Mouse (Mus musculus) midbrain, embryonic 11.5 days (tissue): ENCODE measurements around the gene Haus8. TPM values are rescaled to one million over a fixed set of nuclear protein-coding genes. Genes with fewer than 3 reads are reported as not detected.
"Not testable (repeated sequence)": the region's sequence is repeated elsewhere in the genome, so short reads cannot be mapped to it uniquely, and the experiment has no call there.

ENCODE experiments used
- ATAC-seq: fragments of 200-750 bp; cut with Nextera tagmentation; 2 replicates; pipeline ENCODE4 v1.8.0; 2017; ENCODE audit warnings: moderate TSS enrichment, moderate library complexity; ENCODE audit not compliant: low FRiP score
- DNase-seq: peaks from one replicate; pipeline ENCODE4 v3.0.0; 2015; ENCODE audit warnings: low spot score; ENCODE audit errors: missing footprints
- H3K27ac ChIP-seq: fragments of 300-500 bp; sonication (generic); 2 replicates; pipeline ENCODE4 v1.5.1; 2014; ENCODE audit warnings: low read depth, low read length
- H3K27me3 ChIP-seq: fragments of 300-500 bp; sonication (generic); 2 replicates; pipeline ENCODE4 v1.6.1; 2014; ENCODE audit warnings: mild to moderate bottlenecking, low read length, moderate library complexity, mixed read lengths; ENCODE audit not compliant: control insufficient read depth, insufficient read depth
- H3K36me3 ChIP-seq: fragments of 300-500 bp; sonication (generic); 2 replicates; pipeline ENCODE4 v1.6.1; 2014; ENCODE audit warnings: mild to moderate bottlenecking, low read length, moderate library complexity, mixed read lengths; ENCODE audit not compliant: control insufficient read depth, insufficient read depth
- H3K4me1 ChIP-seq: fragments of 300-500 bp; sonication (generic); 2 replicates; pipeline ENCODE4 v1.6.1; 2014; ENCODE audit warnings: low read length; ENCODE audit not compliant: control insufficient read depth, insufficient read depth
- H3K4me2 ChIP-seq: fragments of 300-500 bp; sonication (generic); 2 replicates; pipeline ENCODE4 v1.6.1; 2014; ENCODE audit warnings: mild to moderate bottlenecking, moderate library complexity
- H3K4me3 ChIP-seq: fragments of 300-500 bp; sonication (generic); 2 replicates; pipeline ENCODE4 v1.5.1; 2014; ENCODE audit warnings: low read depth, low read length
- H3K9ac ChIP-seq: fragments of 300-500 bp; sonication (generic); 2 replicates; pipeline ENCODE4 v1.6.1; 2014; ENCODE audit warnings: low read length
- H3K9me3 ChIP-seq: fragments of 300-500 bp; sonication (generic); 2 replicates; pipeline ENCODE4 v1.6.1; 2016; ENCODE audit warnings: low read length; ENCODE audit not compliant: control insufficient read depth
- WGBS: fragments of 180-500 bp; shearing (Covaris S2); extraction: QIAGEN DNeasy Blood & Tissue Kit; methylation state at CpG from one replicate; pipeline ENCODE4 v1.1.7; 2014; 5-methylcytosine and 5-hydroxymethylcytosine counted together
- polyA plus RNA-seq: library from polyadenylated mRNA; unstranded; fragments of >200 nt; fragmentation: Nextera tagmentation; extraction: Ambion mirVana; gene quantifications from 2 replicates; pipeline ENCODE4 v1.2.1, GENCODE M21; 2014

Haus8 gene
- polyA plus RNA-seq, 1 experiment from 2014 or later = 54.9 TPM

DNA sequence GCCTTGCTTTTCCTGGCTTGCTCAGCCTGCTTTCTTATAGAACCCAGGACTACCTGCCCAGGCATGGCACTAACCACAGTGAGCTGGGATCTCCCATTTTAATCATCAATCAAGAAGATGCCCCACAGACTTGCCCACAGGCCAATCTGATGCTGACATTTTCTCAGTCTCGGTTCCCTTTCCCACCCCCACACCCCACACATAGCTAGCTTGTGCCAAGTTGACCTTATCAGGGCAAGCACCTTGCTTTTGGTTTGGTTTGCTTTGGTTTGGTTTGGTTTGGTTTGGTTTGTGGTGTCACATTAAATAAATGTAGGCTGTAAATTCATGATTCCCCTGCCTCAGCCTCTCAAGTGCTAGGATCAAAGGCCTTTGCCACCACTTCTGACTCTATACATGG, 34.6 kb upstream of the Haus8 start:
- Histone ChIP-seq H3K27me3 (no peaks in the 10 kb centered on the region), H3K27ac (no peak overlapping the region), H3K9ac (no peak overlapping the region), H3K4me2 (no peak overlapping the region), H3K4me1 (no peaks in the 10 kb centered on the region), H3K4me3 (no peak overlapping the region), H3K36me3 (no peaks in the 10 kb centered on the region), H3K9me3 (no peaks in the 10 kb centered on the region)
- ATAC-seq (no peak), DNase-seq (no peak)
- 85% methylated on average over 1 of the region's 1 CpGs for WGBS

DNA sequence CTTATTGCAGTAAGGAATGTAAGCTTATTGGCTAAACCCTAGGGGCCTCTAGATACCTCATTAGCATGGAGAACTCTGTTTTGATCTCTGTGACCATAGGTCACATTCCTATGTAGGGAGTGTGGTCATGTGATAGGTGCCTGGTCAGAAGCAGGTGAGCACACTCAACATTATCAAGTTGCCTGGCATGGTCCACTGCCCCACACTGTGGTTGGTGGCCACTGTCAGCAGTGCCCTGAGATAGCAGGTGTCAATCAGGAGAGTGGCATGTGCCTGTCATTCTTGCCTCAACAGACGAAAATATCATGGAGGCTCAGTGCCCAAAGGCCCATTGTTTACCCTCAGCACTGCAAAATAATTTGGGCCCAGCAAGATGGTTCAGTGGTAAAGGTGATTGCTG, 33.3 kb upstream of the Haus8 start:
- DNase-seq = no peak
- no peak overlapping the region for H3K27ac ChIP-seq
- no peaks in the 10 kb centered on the region for H3K36me3 ChIP-seq
- ATAC-seq = no peak
- H3K27me3 ChIP-seq = no peaks in the 10 kb centered on the region
- H3K9me3 ChIP-seq = no peaks in the 10 kb centered on the region
- no peak overlapping the region for H3K4me2 ChIP-seq
- WGBS = 75% methylated on average over 1 of the region's 1 CpGs
- no peaks in the 10 kb centered on the region for H3K4me1 ChIP-seq
- H3K4me3 ChIP-seq = no peak overlapping the region
- H3K9ac ChIP-seq = no peak overlapping the region

DNA sequence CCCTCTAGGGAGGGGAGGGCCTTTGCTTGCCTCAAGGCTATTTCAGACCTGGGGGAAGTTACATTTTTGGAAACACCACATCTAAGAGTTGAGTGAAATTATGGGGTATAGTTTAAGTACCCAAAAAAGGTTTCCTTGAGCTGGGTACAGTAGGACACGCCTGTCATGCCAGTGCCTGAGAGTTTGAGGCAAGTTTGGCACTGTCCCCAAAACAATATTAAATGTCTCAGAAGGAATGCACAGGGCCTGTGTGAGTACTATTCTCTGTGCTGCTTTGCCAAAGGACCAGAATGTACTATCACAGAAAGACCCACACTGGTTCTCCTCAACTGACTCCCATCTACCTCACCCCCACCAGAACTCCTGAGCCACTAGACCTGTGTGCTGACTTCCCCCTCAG, 30.9 kb upstream of the Haus8 start:
- DNase-seq (no peak), ATAC-seq (no peak)
- Histone ChIP-seq H3K27ac (no peak overlapping the region), H3K4me2 (no peak overlapping the region), H3K4me1 (no peaks in the 10 kb centered on the region), H3K9me3 (no peaks in the 10 kb centered on the region), H3K27me3 (no peaks in the 10 kb centered on the region), H3K36me3 (no peaks in the 10 kb centered on the region), H3K9ac (no peak overlapping the region), H3K4me3 (no peak overlapping the region)
- 87% methylated on average over 1 of the region's 1 CpGs for WGBS

DNA sequence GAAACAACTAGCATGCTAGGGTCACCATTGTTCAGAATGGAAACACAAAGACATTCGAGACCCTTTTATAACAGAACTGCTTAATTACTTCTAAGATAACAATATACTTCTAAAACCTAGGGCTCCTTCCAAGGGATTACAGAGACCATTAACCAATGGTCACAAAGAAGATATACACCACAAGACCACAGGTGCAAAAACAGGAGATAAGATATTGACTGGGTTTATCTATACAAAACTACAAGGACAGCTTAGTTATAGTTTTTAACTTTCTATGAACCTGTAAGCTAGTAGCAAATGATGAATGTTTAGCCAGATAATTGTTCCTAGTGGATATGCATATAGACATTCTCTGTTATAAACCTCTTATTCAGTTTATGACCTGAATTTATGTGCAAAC, 30.1 kb upstream of the Haus8 start:
- no peak overlapping the region for H3K4me2 ChIP-seq
- no peak overlapping the region for H3K9ac ChIP-seq
- no peak overlapping the region for H3K4me3 ChIP-seq
- WGBS = 97% methylated on average over 1 of the region's 1 CpGs
- no peaks in the 10 kb centered on the region for H3K4me1 ChIP-seq
- no peaks in the 10 kb centered on the region for H3K9me3 ChIP-seq
- DNase-seq = no peak
- no peaks in the 10 kb centered on the region for H3K27me3 ChIP-seq
- ATAC-seq = no peak
- no peaks in the 10 kb centered on the region for H3K36me3 ChIP-seq
- H3K27ac ChIP-seq = no peak overlapping the region

DNA sequence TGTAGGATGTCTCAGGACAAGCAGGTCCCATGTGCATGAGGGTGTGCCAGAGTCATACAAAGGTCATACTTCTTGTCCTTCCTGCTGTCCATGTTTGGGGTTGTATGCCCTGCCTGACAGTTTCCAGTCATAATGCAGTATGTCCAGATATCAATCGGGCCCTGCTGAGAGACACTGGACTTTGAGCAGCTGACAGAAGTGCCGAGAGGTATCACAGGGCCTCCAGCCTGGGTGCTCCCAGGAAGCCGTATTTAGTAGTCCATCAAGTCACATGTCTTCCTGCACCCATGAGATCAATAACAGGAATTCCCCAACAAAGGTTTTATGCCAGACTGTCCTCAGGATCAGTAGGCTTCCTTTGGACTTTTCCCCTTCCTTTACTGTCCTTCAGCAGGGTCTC, 27.0 kb upstream of the Haus8 start:
- ATAC-seq (no peak), DNase-seq (no peak)
- no peaks in the 10 kb centered on the region for H3K4me1 ChIP-seq
- WGBS = 96% methylated on average over 3 of the region's 3 CpGs
- no peak overlapping the region for H3K27ac ChIP-seq
- H3K36me3 ChIP-seq = no peaks in the 10 kb centered on the region
- H3K9ac ChIP-seq = no peak overlapping the region
- H3K27me3 ChIP-seq = no peaks in the 10 kb centered on the region
- no peak overlapping the region for H3K4me2 ChIP-seq
- H3K9me3 ChIP-seq = no peaks in the 10 kb centered on the region
- no peak overlapping the region for H3K4me3 ChIP-seq

DNA sequence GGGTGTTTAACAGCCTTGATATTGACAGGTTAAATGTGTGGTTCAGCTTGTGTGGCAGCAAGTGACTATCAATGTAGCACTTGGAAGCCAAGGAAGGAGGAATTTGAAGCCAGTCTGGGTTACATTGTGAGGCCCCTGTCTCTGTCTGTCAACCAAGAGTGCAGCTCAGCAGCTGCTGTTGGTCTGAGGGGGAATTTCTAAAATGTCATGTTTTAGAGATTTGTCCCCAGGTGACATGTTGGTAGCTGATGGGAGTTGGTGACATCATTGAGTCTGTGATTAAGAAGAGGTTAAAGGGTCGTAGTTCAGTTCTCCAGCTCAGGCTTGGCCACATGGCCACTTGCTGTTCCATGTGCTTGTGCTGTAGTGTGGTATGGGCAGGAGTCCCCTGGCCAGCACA, 24.7 kb upstream of the Haus8 start:
- 93% methylated on average over 1 of the region's 1 CpGs for WGBS
- ATAC-seq (no peak), DNase-seq (no peak)
- Histone ChIP-seq H3K4me1 (no peaks in the 10 kb centered on the region), H3K4me3 (no peak overlapping the region), H3K27me3 (no peaks in the 10 kb centered on the region), H3K27ac (no peak overlapping the region), H3K36me3 (no peaks in the 10 kb centered on the region), H3K4me2 (no peak overlapping the region), H3K9me3 (no peaks in the 10 kb centered on the region), H3K9ac (no peak overlapping the region)

DNA sequence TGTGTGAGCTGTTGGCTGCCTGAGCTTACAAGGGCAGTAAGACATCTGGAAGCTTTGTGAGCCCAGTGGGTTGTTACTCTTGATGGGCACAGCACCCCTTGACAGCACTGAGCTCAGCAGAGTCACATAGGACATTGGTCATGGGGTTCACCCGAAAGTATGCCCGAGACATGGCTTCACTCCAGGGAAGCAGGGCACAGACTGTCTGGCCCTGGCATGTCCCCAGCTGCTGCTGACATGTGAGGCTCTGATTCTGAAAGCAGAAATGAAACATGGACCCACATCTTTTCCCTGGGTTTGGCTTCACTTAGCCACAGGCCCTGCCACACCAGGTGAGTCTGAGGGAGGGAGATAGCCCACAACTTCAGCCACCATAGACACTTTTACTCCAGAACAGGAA, 24.1 kb upstream of the Haus8 start:
- H3K4me2 ChIP-seq = no peak overlapping the region
- H3K27me3 ChIP-seq = no peaks in the 10 kb centered on the region
- WGBS = 88% methylated on average over 2 of the region's 2 CpGs
- ATAC-seq (no peak), DNase-seq (no peak)
- H3K4me1 ChIP-seq = no peaks in the 10 kb centered on the region
- no peaks in the 10 kb centered on the region for H3K9me3 ChIP-seq
- no peaks in the 10 kb centered on the region for H3K36me3 ChIP-seq
- H3K4me3 ChIP-seq = no peak overlapping the region
- no peak overlapping the region for H3K9ac ChIP-seq
- H3K27ac ChIP-seq = no peak overlapping the region

DNA sequence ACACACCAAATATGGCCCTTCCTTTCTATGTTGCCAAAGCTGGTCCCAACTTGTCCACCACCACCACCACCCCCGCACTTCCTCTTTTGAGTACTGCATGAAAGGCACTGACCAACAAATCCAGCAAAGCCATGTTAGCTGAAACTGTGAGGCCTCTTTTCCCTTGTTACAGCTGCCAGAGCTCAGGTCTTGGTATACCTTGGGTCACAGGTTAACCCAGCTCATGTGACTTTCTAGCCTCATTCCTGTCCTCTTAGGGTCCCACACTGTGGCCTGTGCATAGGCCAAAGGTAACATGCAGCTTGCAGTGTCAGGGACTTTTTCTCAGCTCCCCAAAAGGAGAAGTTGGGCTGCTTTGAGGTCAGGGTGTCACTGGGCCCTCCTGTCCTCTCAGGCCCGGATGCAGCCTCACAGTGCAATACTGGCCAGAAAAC, 23.5 kb upstream of the Haus8 start:
- Histone ChIP-seq H3K4me1 (no peaks in the 10 kb centered on the region), H3K4me3 (no peak overlapping the region), H3K36me3 (peaks cover under 1% of the 10 kb centered on the region; the same call in 1 of the 2 replicates), H3K4me2 (no peak overlapping the region), H3K27me3 (no peaks in the 10 kb centered on the region), H3K9ac (no peak overlapping the region), H3K27ac (no peak overlapping the region), H3K9me3 (no peaks in the 10 kb centered on the region)
- no peak for ATAC-seq
- 91% methylated on average over 2 of the region's 2 CpGs for WGBS
- no peak for DNase-seq

DNA sequence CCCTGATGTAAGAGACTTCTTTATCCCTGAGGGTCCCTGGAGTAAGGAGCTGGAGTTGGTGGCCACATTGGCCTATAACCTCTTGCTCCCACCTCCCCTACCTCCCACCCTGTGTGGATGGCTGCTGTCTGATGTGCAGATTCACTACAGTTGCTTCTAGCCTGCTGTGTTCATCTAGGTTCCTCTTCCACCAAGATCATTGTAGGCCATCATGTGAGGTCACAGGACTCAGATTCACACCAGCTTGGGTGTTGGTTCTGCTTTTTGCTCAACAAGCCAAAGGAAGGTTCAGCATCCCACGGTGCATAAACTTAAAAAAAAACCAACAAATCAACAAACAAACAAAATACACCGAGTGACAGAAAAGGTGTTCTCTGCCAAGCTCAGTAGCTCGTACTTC, 21.2 kb upstream of the Haus8 start:
- not testable (repeated sequence) for H3K27me3 ChIP-seq, H3K4me3 ChIP-seq, H3K36me3 ChIP-seq, H3K9me3 ChIP-seq, H3K4me2 ChIP-seq, DNase-seq, ATAC-seq, H3K4me1 ChIP-seq, H3K27ac ChIP-seq, H3K9ac ChIP-seq
- 93% methylated on average over 3 of the region's 3 CpGs for WGBS

DNA sequence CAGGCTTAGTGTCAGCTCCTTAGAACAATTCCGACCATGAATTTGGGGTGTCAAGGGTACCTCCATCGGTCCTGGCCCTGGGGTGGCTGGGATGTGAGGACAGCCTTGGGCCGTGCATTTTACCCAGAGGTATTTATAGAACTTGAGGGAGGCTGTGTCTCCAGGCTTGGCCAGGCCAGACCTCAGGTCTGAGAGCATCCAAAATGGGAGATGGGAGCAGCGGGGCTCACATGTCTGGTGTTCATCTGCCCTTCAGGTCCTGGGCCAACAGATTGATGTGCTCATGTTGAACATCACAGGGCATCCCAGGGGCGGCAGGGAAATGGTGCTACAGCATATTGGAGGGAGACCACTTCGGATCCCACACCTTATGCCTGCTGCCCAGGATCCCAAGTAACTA, 18.6 kb upstream of the Haus8 start:
- no peak for ATAC-seq
- 96% methylated on average over 6 of the region's 6 CpGs for WGBS
- no peak for DNase-seq
- Histone ChIP-seq H3K9ac (no peak overlapping the region), H3K4me3 (no peak overlapping the region), H3K27ac (no peak overlapping the region), H3K27me3 (no peaks in the 10 kb centered on the region), H3K4me2 (no peak overlapping the region), H3K36me3 (peaks cover 7% of the 10 kb centered on the region), H3K4me1 (no peaks in the 10 kb centered on the region), H3K9me3 (no peaks in the 10 kb centered on the region)
